ENCODE assay signal across 8 mouse cellular contexts in genomic region chr12:118836411-118837341, GRCm38 (mm10). TPM values are rescaled to one million over a fixed set of nuclear protein-coding genes. Genes with fewer than 3 reads are reported as not detected.
A peak's percentile ranks its signal among the peaks of the same experiment; 100 is the strongest.
DNase-seq lines count a peak whose midpoint lies in the region; ATAC-seq and TF ChIP-seq lines count a peak whose summit lies in the region.
"Had no signal": no experiment of that assay in that cellular context is flagged by ENCODE, and none has a peak within 500 bp of the region (broad histone marks: within the 10 kb centered on the region; RNA-seq: fewer than 3 reads in every experiment).

No protein-coding gene starts in this region.

- TF ChIP-seq CTCF in C2C12 (IDR thresholded peaks at IDR 0.05; ENCODE audit: control insufficient read depth, insufficient read depth, insufficient read length): no peak

- no peaks in the 10 kb centered on the region for H3K27me3 ChIP-seq in C2C12 (ENCODE audit: control insufficient read depth, insufficient read depth, insufficient read length)
- H3K27me3 ChIP-seq in forebrain, embryonic 13.5 days: peaks cover 44% of the 10 kb centered on the region
- H3K27me3 ChIP-seq in midbrain, embryonic 14.5 days (ENCODE audit: control insufficient read depth, insufficient read depth, low read length): peaks cover 58% of the 10 kb centered on the region

- peak overlapping the region; percentile 84 for H3K4me2 ChIP-seq in forebrain, embryonic 13.5 days
- peak overlapping the region; percentile 64 for H3K4me2 ChIP-seq in midbrain, embryonic 14.5 days (ENCODE audit: low read length)

- H3K4me1 ChIP-seq in ES-E14 (ENCODE audit: control insufficient read depth in 2 of 2, insufficient read depth in 2 of 2, low read length in 2 of 2, poor library complexity in 1 of 2): peaks cover 4% of the 10 kb centered on the region in 2 experiments; a peak in 1 of 4 replicates
- H3K4me1 ChIP-seq in forebrain, embryonic 13.5 days: peaks cover 44% of the 10 kb centered on the region
- peaks cover 10% of the 10 kb centered on the region for H3K4me1 ChIP-seq in midbrain, embryonic 14.5 days (ENCODE audit: control insufficient read depth, insufficient read depth, low read length)

- WGBS in forebrain, embryonic 13.5 days: 1% methylated on average over 72 of the region's 72 CpGs
- under 1% methylated on average over 72 of the region's 72 CpGs for WGBS in midbrain, embryonic 14.5 days

- H3K36me3 ChIP-seq in C2C12 (ENCODE audit: control insufficient read depth, insufficient read depth) (no peaks in the 10 kb centered on the region), ES-E14 (ENCODE audit: control insufficient read depth, insufficient read depth, low read length, poor library complexity, severe bottlenecking) (no peaks in the 10 kb centered on the region)
- H3K36me3 ChIP-seq in forebrain, embryonic 13.5 days (ENCODE audit: poor library complexity, severe bottlenecking): no peaks in the 10 kb centered on the region
- no peaks in the 10 kb centered on the region for H3K36me3 ChIP-seq in midbrain, embryonic 14.5 days (ENCODE audit: control insufficient read depth, insufficient read depth, low read length)

- H3K9me3 ChIP-seq in ES-E14 (ENCODE audit: control insufficient read depth, insufficient read depth, low read depth, low read length): no peaks in the 10 kb centered on the region
- no peaks in the 10 kb centered on the region for H3K9me3 ChIP-seq in forebrain, embryonic 13.5 days (replicated peaks)
- H3K9me3 ChIP-seq in midbrain, embryonic 14.5 days (ENCODE audit: control insufficient read depth, low read length): no peaks in the 10 kb centered on the region

- in situ Hi-C loops in ES-E14 (cut with MboI; ENCODE audit: low sequenced_read_pairs in 2 of 2, unreplicated experiment in 2 of 2): loop anchor here in 1 of 2 experiments (10.0 kb wide), 1 partner anchor 312 kb away; no protein-coding TSS in a partner anchor

- H3K9ac ChIP-seq in ES-E14 (ENCODE audit: insufficient read depth, low read depth, low read length, poor library complexity, severe bottlenecking): 0 out of 2 replicates have a peak overlapping the region, but pooled peaks have one; percentile 30
- H3K9ac ChIP-seq in forebrain, embryonic 13.5 days: peak overlapping the region; percentile 70
- H3K9ac ChIP-seq in midbrain, embryonic 14.5 days (replicated peaks; ENCODE audit: low read length): peak overlapping the region; percentile 40

- H3K27ac ChIP-seq in ES-E14 (ENCODE audit: insufficient read depth, low read depth, low read length, poor library complexity, severe bottlenecking): no peak overlapping the region
- H3K27ac ChIP-seq in forebrain, embryonic 13.5 days: 0 out of 2 replicates have a peak overlapping the region, but pooled peaks have one; percentile 3
- no peak overlapping the region for H3K27ac ChIP-seq in midbrain, embryonic 14.5 days (replicated peaks; ENCODE audit: low read depth, low read length)

- ATAC-seq in forebrain, embryonic 13.5 days: peak; percentile 68
- peak; percentile 75 for ATAC-seq in midbrain, embryonic 14.5 days (ENCODE audit: low FRiP score, low TSS enrichment)

- H3K4me3 ChIP-seq in C2C12 (ENCODE audit: insufficient read depth, poor library complexity, severe bottlenecking) (peak overlapping the region; percentile 30), ES-E14 (ENCODE audit: insufficient read depth in 1 of 2, low read depth in 1 of 2, low read length in 2 of 2, poor library complexity in 1 of 2, severe bottlenecking in 1 of 2) (peak overlapping the region; percentile 68 to 74)
- H3K4me3 ChIP-seq in forebrain, embryonic 13.5 days: peak overlapping the region; percentile 50
- H3K4me3 ChIP-seq in midbrain, embryonic 14.5 days (replicated peaks; ENCODE audit: low read depth, low read length): peak overlapping the region; percentile 40

- H3ac ChIP-seq in C2C12 (ENCODE audit: control insufficient read depth, insufficient read length, low read depth): peak overlapping the region; percentile 79

- DNase-seq in ES-E14 (ENCODE audit: low read depth, low spot score): no peak
- DNase-seq in kidney, postnatal 25 days: peak; percentile 49 to 59
- DNase-seq in midbrain, embryonic 14.5 days: peak; percentile 63
- no peak for DNase-seq in right cerebral cortex, adult 18-20 months
- no peak for DNase-seq in spleen, postnatal 10 days (ENCODE audit: low spot score in 2 of 2)

- H3K79me3 ChIP-seq in C2C12 (ENCODE audit: low read depth): no peaks in the 10 kb centered on the region

- no peaks in the 10 kb centered on the region for H3K79me2 ChIP-seq in C2C12 (ENCODE audit: control insufficient read depth, insufficient read depth)

TF ChIP-seq in C2C12, 6 proteins besides CTCF, POLR2A, EP300 and RAD21:
- TF ChIP-seq MYOD1 (IDR thresholded peaks at IDR 0.05; ENCODE audit: control insufficient read depth, insufficient read length, low read depth) (no peak), CEBPB (IDR thresholded peaks at IDR 0.05; ENCODE audit: low read depth) (no peak), MAX (IDR thresholded peaks at IDR 0.05) (no peak), MYOG (IDR thresholded peaks at IDR 0.05; ENCODE audit: control insufficient read depth, extremely low read depth, insufficient read length) (no peak)

TF ChIP-seq in ES-E14, 5 proteins besides CTCF, POLR2A, EP300 and RAD21:
- TF ChIP-seq ZC3H11A (IDR thresholded peaks at IDR 0.05; ENCODE audit: borderline replicate concordance, low read depth, low read length): no peak
- no peak for TF ChIP-seq HCFC1 (IDR thresholded peaks at IDR 0.05; ENCODE audit: borderline replicate concordance, insufficient read depth, low read length)
- no peak for TF ChIP-seq MAFK (IDR thresholded peaks at IDR 0.05; ENCODE audit: insufficient read depth, low read depth, low read length)
- TF ChIP-seq CHD2 (IDR thresholded peaks at IDR 0.05; ENCODE audit: low read depth, low read length): no peak
- TF ChIP-seq ZNF384 (IDR thresholded peaks at IDR 0.05; ENCODE audit: low read depth, low read length): no peak

RNA-seq across cellular contexts. Expression of gene Sp8, which starts 9.5 kb away (rescaled TPM):
- polyA plus RNA-seq in C2C12 (2012; fragmentation: generic; extraction: Trizol): 1.2 TPM
- total RNA-seq in ES-E14 (2012; rRNA removed): 0.32 and 1.3 TPM in 2 replicates
- 16.7 and 17.0 TPM in 2 replicates for polyA plus RNA-seq in forebrain, embryonic 13.5 days (2015; fragmentation: Nextera tagmentation; extraction: Ambion mirVana)
- polyA plus RNA-seq in midbrain, embryonic 14.5 days (2014; fragmentation: Nextera tagmentation; extraction: Ambion mirVana): 1.4 and 1.7 TPM in 2 replicates
- total RNA-seq: gastrocnemius, postnatal 4 days had no signal

Comparison
In these comparisons a context has a peak if more than half of its experiments do, and no peak if none do; other contexts are left out.
1. DNase-seq: peak in kidney, postnatal 25 days (2 of 2) and midbrain, embryonic 14.5 days (single experiment); none in ES-E14 (single experiment), right cerebral cortex, adult 18-20 months (single experiment) and spleen, postnatal 10 days (0 of 2).
2. Peak in every context shown above with its lines, with median percentiles within 50 percentile points of each other: H3K4me3 ChIP-seq and H3K9ac ChIP-seq.